Mouse (Mus musculus): ENCODE measurements around the gene Ctxn1. TPM values are rescaled to one million over a fixed set of nuclear protein-coding genes. Genes with fewer than 3 reads are reported as not detected.
"Not testable (repeated sequence)": the region's sequence is repeated elsewhere in the genome, so short reads cannot be mapped to it uniquely, and the experiment has no call there.

Gene Ctxn1
- total RNA-seq (2021) = 100 to 1,000 TPM; 599 to 686 TPM

DNA sequence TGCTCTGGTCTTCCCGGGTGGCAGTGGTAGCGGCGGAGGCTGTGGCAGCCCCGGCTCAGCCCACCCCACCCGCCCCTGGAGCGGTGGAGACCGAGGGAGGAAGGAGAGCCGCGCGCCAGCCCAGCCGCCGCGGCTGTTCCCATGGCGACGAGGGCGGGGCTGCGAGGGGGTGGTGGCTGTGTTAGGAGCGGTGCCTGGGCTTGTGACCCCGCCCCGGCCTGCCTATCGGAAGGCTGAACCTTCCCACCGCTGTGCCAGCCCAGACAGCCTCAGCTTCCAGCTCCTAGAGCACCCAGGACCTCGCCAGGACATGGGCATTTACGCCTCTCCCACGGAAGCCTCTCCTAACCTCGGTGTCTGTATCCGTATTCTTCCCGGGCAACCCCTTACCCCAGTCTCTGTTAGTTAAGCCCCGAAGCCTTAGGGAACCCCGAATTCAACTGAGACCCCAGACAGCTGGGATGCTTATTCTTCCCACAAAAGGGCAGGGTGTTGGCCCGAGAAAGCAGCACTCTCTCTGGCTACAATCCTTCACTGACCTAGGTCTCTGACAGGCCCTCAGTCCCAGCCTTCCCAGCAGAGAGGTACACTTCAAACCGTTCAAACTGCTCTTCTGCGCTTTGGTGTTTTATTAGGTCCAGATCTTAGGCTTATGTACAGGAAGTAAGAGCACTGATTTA, at the start of gene Ctxn1:
Gene Ctxn1, minus strand, starts transcription at position 150 of the 680 bp plus-strand sequence.
- DNase-seq (ENCODE audit: low spot score in 2 of 2) = peak; percentile 93
- intact Hi-C loops (cut with DNase I) = no loop called here

DNA sequence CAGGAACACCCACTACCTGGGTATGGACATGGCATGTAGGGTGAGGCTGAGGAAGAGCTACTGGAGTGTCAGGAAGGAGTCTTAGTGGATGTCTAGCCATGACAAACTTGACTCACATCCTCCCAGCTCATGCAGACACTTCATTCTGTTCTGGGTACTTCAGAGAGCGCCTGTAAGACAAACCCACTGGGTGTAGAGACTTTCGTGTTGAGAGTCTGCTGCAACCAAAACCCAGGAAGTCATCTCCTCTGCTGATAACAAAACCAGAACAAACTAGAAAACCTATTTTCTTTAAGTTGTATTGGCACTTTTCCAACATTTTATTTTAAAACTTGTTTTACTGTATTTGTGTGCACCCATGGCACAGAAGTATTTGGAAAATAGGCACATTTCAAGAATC, 46.8 kb upstream of the Ctxn1 start:
- intact Hi-C loops (cut with DNase I) = no loop called here
- DNase-seq (ENCODE audit: low spot score in 2 of 2) = no peak

DNA sequence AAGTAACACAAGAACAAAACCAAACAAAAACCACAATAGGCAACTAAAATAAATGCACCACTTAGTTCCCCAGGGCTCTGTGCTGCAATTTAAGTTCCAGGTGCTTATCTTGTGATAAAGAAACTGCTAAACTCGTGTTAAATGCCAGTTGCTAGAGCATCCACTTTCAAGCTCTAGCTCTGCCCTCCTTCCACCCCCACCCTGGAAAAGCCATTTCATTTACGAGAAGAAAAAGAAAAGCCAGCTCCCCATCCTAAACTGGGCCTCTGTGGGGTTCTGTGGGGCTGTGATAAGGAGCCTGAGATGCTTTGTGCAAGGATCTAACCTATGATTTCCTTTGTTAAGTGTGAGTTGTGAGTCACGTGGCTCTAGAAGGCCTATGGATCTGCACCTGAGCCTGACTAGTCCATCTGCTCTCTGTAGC, 45.1 kb upstream of the Ctxn1 start:
- intact Hi-C loops (cut with DNase I) = no loop called here

DNA sequence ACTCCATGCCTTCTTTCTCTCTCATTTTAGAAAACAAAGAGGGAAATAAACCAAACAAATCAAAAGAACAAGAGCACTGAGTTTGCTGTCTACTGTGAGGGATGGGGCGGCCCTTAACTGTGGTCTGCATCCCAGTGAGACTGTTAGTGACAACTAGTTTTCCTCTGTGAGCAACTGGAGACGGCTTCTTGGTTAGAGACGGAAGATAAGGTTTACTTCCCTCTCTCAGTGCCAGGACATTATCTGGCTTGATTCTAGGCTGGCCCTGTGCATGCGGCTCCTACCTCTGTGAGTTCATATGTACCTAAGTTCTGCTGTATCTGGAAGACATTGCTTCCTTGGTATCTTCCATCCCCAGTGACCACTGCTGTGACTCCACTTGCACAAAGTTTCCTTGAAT, 38.7 kb upstream of the Ctxn1 start:
- DNase-seq (ENCODE audit: low spot score in 2 of 2) = no peak
- intact Hi-C loops (cut with DNase I) = no loop called here

More for the DNA sequence above, 45.1 kb upstream of the Ctxn1 start:
- no peak for DNase-seq (ENCODE audit: low spot score in 2 of 2)

DNA sequence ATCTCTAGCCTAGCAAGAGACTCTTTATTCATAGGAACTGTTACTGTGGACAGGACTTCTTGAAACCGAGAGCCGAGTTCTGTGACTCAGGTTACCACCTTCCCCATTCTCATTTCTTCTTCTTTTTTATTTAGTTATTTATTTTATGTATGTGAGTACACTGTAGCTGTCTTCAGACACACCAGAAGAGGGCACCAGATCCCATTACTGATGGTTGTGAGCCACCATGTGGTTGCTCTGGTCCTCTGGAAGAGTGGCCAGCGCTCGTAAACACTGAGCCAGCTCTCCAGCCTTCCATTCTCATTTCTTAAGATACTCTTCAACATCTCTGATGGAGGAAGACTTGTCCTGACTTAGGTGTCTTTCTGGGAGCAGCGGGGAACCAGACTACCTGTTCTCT, 33.7 kb upstream of the Ctxn1 start:
- no peak for DNase-seq (ENCODE audit: low spot score in 2 of 2)
- intact Hi-C loops (cut with DNase I) = no loop called here

DNA sequence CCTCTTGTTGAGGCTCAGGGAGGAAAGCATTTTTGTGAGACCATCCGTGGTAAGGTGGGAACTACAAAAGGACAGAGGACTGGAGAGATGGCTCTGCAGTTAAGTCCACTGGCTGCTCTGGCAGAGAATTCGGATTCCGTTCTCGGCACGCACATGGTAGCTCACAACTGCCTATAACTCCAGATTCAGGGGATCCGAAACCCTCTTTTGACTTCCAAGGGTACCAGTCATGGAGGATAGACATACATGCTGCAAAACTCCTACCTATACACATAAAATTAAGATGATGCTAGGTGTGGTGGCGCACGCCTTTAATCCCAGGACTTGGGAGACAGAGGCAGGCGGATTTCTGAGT, 17.0 kb upstream of the Ctxn1 start:
- DNase-seq (ENCODE audit: low spot score in 2 of 2) = no peak
- intact Hi-C loops (cut with DNase I) = loop anchor here (5.0 kb wide), 1 partner anchor 46 kb away; no protein-coding TSS in a partner anchor

DNA sequence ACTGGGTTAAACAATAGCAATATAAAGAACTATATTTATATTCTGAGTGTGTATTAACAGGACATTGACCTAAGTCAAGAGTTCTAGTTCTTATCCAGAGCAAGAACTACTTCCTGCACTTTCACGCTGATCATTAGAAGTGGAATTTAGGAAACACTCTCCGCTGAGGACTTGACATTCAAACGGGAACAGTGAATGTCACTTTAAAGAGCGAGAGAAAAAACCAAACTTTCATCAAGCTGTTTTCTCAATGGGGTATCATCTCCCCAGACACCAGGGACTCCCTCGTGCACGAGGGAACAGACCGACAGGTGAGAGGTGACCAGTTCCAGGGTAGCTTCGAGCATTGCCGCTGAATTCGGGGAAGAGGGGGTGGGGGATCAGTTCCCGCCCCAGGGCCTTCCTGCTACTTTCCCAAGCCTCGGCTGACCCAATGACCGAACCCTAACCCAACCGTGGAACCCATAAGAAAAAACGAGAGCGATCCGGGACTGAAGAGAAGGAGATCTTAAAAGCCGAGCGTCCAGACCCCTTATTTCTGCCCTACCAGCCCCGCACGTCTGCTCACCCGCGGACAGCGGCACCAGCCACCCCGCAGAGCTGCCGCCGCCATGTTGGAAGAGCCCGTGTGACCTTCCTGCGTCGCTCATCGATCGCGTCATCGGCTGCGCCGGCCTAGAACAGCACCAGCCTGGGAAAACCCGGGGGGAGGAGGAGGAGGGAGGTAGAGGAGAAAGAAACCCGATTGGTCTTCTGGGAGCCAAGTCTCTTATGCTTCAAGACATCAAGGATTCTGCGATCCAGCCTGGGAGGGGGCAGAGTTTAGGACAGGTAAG, 16.4 kb upstream of the Ctxn1 start, which contains the start of gene Timm44:
Gene Timm44, minus strand, starts transcription at position 639 of the 836 bp plus-strand sequence.
- intact Hi-C loops (cut with DNase I) = loop anchor here (1.0 to 5.0 kb wide), 2 partner anchors 37 to 47 kb away; partner anchors contain the start of genes Gm49320 and Map2k7
- peak; percentile 95 for DNase-seq (ENCODE audit: low spot score in 2 of 2)

DNA sequence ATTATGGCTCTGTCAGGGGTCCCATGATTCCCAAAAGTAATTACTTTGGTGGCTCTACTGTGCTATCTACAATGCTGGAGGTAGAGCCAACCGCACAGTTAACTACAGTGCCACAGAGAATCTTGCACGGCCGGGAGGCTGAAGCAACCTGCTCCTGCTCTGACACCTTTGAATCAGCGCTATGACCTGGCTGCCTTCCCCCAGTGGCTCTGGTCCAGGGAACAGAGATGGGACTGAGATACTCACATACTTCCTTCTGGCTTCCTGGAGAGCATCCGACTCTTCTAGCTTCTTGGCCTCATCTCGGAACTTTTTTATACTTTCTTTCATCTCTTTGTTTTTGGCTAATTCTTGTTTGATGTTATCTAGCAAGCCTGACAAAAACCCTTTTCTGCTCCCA, 10.5 kb upstream of the Ctxn1 start:
- DNase-seq (ENCODE audit: low spot score in 2 of 2) = no peak
- intact Hi-C loops (cut with DNase I) = no loop called here

DNA sequence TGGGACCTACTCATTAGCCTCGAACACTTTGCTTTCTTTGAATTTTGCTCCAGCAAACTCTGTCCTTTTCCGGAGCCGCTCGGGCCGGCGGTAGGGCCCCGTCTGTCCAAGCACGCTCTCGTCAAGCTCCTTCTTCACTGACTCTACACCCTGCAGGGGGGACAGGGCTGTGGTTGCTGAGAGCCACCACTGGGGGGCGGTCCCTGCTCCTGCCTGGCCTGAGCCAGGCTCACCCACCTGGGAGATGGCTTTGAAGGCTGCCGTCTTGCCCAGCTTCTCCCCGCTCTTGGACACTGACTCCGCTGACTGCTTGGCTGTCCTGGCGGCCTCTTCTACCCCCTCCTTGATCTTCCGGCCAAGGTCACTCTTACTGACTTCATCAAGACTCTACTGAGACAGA, 8.6 kb upstream of the Ctxn1 start:
- intact Hi-C loops (cut with DNase I) = no loop called here
- DNase-seq (ENCODE audit: low spot score in 2 of 2) = no peak

DNA sequence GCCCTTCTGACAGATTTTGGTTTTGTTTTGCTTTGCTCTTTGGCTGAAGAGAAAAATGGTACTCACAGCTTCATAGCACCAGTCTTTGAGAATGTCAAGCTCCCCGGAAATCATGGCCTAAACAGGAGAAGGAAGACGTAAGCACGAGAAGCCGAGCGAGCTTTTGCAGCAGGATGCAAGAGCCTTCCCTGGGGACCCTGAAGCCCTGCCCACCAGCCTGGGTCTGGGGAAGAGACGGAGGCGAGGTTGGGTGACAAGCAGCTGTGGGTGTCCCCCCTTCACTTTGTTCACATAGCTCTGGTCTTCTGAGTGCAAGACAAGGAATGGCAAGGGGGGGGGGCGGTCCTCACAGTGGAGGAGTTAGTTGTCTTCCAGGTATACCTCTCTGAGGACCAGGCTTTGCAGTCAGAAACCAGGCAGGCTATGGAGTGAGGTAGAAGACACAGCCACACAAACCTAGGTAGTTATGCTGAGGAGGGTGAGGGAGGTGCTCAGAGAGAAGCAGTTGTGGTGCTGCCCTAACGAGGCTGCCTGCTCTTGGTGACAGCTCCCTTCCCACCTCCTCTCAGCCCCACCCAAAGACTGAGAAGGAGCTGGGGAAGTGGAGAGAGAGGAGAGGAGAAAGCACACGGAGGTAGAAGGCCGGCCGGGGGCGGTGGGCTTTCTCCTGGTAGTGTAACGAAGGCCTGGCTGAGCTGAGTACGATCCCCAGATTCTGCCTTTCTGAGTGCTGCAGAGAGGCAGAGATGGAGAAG, 6.3 kb upstream of the Ctxn1 start:
- intact Hi-C loops (cut with DNase I) = no loop called here
- DNase-seq (ENCODE audit: low spot score in 2 of 2) = no peak

DNA sequence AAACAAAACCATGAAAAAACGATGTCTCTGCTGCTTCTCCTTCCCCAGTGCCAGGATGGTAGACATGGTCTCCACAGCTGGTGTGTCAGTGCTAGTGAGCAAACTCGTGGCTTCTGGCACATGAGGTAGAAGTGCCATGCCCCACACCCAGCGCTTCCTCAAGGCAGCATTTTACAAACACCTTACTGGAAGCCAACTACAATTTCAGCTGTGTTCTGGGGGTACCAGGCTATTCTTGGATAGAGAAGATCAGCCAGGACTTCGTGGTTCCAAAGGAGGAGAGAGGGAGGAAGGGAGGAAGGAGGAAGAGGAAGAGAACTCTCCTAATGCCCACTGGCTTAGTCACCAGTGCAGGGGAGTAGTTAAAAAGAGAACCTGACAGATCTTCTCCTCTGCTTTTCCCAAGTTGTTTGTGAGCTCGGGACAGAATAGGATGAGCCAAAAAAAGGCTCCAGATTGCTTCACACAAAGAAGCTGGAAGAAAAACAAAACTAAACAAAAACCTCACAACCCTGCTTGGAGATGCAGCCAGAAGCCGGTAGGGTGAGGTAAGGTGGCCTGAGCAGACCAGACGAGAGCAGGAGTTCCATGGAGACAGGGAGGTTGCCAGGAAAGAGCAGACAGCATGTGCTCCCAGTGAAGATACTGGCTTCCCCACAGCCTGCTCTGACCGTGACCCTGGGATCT, 4.2 kb upstream of the Ctxn1 start:
- peak; percentile 54 to 55 for DNase-seq (ENCODE audit: low spot score in 2 of 2)
- intact Hi-C loops (cut with DNase I) = no loop called here

DNA sequence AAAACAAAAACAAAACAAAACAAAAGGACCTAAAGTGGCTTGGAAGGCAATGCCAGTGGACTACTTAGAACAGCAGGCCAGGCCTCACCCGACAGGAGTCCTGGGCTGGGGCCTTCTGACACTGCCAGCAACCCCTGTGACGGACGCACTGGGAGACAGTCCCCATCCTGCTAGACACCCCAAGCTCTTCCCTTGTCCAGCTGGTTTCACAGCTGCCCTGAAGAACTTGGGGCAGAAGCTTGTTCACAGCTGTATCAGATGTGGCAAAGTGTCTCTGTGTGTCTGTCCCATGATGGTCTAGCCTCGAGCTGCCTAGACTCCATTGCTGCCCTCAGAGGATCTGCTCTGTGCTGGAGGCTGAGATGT, 714 bp upstream of the Ctxn1 start:
- DNase-seq (ENCODE audit: low spot score in 2 of 2) = no peak
- intact Hi-C loops (cut with DNase I) = no loop called here

DNA sequence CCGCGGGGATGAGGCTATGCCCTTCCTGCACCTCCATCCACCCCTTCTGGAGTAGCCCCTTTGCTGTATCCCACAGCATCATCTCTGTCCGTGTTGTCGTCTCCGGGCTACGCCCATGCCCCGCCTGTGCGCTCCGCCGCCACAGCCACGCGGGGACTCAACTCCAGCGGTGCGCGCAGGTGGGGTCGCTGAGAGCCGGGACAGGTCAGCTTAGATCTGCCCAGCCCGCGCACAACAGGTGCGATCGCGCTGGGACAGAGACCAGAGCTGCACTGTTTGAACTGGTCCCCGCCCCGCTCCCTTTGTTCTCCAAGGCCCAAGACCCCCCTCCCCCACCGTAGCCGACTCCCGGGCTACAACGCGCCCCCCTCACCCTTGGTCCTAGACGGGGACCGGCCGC, 396 bp downstream of the Ctxn1 start:
- DNase-seq (ENCODE audit: low spot score in 2 of 2) = peak; percentile 65 to 66
- intact Hi-C loops (cut with DNase I) = no loop called here

DNA sequence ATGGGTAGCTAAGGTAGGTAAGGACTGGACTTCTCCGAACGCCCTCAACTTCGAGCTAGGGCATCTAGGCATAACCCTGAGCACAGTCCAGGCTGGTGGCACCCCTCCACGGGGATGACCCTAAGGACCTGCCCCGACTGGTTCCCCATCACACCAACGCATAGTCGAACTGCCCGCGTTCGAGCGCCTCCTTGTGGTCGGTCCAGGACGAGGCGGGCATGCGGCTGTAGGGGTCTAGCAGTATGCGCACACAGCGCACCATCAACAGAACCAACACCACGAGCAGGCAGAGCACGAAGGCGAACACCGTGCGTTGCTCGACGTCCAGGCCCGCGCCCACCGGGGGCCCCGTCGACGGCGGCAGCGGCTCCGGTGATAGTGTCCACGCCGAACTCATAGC, 841 bp downstream of the Ctxn1 start:
- DNase-seq (ENCODE audit: low spot score in 2 of 2) = peak; percentile 82 to 83
- intact Hi-C loops (cut with DNase I) = no loop called here

DNA sequence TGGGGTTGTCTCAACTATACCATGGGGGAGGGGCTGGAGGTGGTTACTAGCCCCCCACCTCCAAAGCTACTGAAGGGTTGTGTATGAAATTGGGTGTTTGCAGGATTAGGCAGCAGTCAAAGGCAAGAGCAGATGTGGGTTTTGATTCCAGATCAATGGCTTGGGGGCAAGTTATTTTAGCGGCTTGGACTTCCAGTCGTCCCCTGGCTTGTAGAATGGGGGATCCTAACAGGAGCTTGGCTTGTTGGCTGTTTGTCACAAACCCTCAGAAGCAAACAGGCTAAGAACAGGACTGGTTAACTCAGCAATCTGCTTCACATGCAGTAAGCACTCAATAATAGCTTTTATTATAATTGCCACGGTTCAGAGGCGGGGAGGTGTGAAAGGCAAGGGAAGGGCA, 1.7 kb downstream of the Ctxn1 start:
- no peak for DNase-seq (ENCODE audit: low spot score in 2 of 2)
- intact Hi-C loops (cut with DNase I) = no loop called here

DNA sequence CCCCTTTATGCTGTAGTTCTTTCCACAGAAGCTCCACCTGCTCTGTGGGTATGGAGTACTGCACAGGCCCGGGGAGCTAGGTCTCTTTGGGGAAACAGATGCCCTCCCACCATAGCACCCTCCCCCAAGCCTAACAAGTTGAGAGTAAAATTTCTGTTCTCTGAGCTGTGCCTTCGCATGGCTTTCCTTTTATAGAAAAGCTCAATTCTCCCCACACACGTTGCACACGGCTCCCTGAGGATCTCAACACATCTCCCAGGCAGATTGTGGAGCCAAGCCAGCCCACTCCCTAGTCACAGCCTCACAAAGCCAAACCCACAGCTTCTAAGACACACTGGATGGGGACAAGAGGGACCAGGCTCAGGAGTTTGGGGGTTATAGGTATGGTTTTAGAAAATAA, 2.2 kb downstream of the Ctxn1 start:
- peak; percentile 87 to 89 for DNase-seq (ENCODE audit: low spot score in 2 of 2)
- intact Hi-C loops (cut with DNase I) = no loop called here

DNA sequence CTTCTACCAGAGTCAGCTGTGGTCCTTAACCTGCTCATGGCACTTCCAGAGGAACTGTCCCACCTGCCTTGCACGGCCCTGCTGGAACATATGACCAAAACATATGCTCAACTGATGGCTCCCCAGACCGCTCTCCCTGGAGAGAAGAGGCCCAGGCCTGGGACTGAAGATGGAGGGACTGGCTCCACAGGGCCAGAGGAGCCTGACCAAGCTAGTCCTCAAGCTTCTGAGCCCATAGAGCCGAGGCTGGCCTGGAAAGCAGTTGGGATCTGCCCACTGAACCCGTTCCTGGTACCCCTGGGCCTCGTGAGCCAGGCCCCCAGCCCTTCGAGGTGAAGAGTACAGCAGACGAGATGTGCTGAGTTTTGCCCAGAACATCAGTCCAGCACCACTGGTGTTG, 3.6 kb downstream of the Ctxn1 start:
- DNase-seq (ENCODE audit: low spot score in 2 of 2) = not testable (repeated sequence)

DNA sequence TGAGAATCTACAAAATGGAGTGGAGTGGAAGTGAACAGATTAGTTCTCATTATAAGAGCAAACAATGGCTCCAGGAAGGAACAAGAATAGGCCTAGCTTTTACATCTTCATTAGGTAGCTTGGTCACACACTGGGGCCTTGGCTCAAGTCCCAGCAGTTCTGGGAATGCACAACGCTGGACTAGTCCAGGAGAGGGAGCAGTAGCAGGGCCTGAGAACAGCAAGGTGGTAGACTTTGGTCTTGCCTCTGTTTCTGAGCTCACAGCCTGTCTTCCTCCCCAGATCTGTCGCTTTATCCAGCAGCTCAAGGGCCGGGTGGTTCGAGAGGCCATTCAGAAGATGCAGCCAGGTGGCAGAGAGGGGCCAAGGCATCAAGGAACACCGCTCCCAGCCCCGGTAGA, 5.1 kb downstream of the Ctxn1 start:
- intact Hi-C loops (cut with DNase I) = loop anchor here (5.0 kb wide), 1 partner anchor 37 kb away; the partner anchor contains the start of gene Prr36
- peak; percentile 60 to 62 for DNase-seq (ENCODE audit: low spot score in 2 of 2)

More for the DNA sequence above, 3.6 kb downstream of the Ctxn1 start:
- intact Hi-C loops (cut with DNase I) = not testable (repeated sequence)
